Mouse (Mus musculus) ZHBTc4 (cell line): Measurements from ENCODE around the gene Acsbg1.
A peak's percentile ranks its signal among the peaks of the same experiment; 100 is the strongest.
"Not testable (repeated sequence)": the region's sequence is repeated elsewhere in the genome, so short reads cannot be mapped to it uniquely, and the experiment has no call there.

Source experiments
- DNase-seq: peaks from one replicate; pipeline ENCODE4 v3.0.0-alpha.2; 2011; ENCODE audit warnings: low read depth, low spot score

Acsbg1 gene

DNA sequence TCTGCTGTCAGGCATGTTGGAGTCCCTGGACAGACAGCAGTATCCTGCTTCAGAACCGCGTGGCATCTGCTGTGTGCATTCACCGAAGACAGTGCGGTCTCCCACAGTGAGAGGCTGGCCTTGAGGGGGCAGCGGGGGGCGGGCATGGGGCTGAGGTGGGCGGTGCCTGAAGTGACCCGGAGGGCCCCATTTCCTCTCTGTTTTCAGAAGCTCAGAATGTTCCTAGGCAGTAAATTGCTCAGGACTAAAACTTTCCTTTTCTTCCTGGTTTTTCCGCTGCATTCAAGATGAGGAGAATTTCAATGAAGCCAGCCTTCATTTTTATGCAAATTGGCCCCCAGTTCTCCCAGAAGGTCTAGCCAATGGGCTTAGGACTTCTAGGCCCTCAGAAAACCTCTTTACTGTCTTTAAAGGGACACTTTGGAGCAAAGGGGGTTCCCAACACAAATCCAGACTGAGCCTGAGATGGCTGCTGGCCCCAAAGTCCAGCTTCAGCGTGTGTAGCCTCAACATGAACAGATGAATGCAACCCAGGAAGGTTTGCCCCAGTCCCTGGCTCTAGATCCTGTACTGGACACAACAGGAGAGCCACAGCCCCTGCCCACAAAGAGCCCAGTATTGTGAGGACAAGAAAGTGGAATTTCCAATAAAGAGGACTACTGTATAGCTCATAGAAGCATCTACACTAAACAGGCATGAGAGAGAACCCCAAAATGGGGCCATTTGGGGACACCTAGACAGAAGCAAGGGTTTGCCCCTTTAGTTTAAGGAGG, at the start of gene Acsbg1:
Acsbg1 (minus strand) TSS at position 266 of the 773 bp plus-strand sequence.
- DNase-seq, result no peak

- DNase-seq, result no peak
These were observed 46.4 kb upstream of the Acsbg1 start for GRCm38 (mm10) chr9:54708085-54708484.

DNA sequence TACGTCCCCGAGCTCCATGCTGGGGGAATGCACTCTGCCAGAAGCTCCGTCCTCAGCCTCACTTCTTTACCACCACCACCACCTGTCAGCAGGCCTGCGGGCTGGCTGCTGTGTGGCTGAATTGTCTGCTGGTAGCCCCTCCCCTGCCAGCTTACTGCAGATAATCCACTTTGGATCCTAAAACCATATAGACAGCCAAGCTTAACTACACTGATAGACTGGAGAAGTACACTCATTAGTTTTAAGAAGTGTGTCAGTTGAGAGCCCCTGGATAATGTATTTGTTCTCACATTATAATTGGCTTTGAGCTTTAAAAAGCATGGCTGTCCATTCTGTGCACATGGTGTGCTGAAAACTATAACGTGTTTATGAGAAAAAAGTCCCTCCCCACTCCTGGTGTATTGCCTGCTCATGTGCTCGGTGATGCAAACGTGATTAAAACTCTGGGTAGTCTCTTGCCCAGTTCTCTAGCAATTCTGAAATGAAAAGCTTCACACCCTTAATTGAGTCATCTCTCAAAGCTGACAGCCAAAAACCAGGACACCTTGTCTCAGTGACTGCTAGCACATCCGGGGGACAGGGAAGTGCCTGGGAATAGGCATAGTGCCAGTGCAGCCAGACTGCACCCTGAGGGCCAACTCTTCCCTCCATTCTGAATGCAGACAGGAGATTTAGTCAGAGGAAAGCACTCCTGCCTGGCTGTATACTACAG, 45.8 kb upstream of the Acsbg1 start:
- no peak for DNase-seq

GRCm38 (mm10) chr9:54705561-54705960, 43.9 kb upstream of the Acsbg1 start:
- DNase-seq, result no peak

GRCm38 (mm10) chr9:54704361-54704760, 42.7 kb upstream of the Acsbg1 start:
- DNase-seq, result no peak

DNA sequence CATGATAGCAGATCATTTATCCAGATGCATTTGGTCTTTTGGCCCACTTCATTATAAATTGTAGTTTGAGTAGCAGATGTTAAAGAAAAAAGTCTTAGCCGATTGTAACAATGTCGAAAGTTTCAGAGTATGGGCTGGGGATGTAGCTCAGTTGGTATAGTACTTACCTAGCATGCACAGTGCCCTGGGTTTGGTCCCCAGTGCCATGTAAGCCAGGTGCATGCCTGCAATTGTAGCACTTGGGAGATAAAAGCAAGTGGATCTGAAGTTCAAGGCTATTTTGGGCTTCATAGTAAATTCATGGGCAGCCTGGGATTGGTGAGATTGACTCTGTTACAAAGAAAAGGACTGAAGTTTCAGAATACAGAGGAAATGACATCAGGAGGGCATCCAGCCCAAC, 40.9 kb upstream of the Acsbg1 start:
- DNase-seq, result no peak

- no peak for DNase-seq
These were observed 39.1 kb upstream of the Acsbg1 start for GRCm38 (mm10) chr9:54700746-54701145.

GRCm38 (mm10) chr9:54700174-54700475, 38.5 kb upstream of the Acsbg1 start:
- DNase-seq, result no peak

GRCm38 (mm10) chr9:54699345-54700173, 37.9 kb upstream of the Acsbg1 start:
- DNase-seq, result peak; percentile 63

DNA sequence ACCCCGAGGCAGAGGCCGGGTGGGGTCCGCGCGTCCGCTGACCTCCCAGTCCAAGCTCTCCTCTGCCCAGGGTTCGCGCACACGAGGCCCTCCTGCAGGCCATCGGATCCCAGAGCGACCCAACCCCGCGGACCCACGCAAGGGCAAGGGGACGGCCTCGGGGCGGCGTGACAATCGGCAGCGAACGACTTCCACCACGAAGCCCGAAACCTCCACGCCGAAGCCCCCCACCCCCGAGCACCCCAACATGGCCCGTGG, 37.3 kb upstream of the Acsbg1 start:
- no peak for DNase-seq

- peak; percentile 17 for DNase-seq
These were observed 36.8 kb upstream of the Acsbg1 start, which contains the start of gene Dnaja4 for GRCm38 (mm10) chr9:54698318-54699086. Gene Dnaja4, plus strand, starts transcription at chr9:54698873.

DNA sequence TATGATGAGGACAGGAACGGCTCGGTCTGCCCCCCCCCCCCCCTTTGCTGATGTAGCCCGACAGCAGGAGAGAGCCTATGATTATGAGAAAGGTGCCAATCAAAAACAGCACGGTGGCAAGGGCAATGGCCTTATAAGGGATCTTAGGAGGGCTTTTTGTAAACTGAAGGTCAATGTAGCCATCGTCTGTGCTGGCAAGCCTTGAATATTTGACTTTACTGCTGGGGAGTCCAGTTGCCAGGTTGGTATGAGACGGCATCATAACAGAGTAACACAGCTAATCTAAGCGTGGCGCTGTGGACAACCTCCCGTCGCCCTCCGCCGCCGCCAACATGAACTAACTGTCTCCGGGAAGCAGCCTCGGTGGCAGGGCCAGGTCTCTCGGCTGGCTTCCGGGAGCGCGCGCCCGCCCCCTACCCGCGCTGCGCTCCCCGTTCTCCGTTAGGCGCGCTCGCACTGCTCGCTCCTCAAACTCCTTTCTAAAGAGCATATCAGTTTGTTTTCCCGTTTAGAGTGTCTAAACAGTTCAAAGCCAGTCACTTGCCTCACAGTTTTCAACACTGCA, 29.7 kb upstream of the Acsbg1 start:
- peak; percentile 40 for DNase-seq

DNA sequence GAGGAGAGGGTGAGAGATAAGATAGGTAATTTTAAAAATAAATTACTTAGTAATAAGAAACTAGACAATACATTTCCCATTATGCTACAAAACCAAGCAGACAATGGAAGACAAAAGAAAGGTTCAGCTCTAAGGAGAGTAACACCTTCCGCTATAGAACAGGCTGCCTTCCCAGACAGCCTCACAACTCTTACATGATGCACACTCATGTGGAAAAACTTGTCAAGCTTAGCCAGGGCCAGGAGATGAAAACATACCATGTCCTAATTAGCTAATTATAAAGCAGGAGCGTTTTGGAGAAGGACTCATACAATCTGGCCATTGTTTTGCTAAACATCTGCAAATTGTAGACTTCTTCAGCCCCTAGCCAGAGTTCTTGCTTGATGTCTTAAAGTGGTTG, 29.0 kb upstream of the Acsbg1 start:
- DNase-seq, result not testable (repeated sequence)

GRCm38 (mm10) chr9:54689446-54689845, 27.8 kb upstream of the Acsbg1 start:
- DNase-seq, result no peak

- DNase-seq, result no peak
These were observed 25.9 kb upstream of the Acsbg1 start for GRCm38 (mm10) chr9:54687246-54688236.

DNA sequence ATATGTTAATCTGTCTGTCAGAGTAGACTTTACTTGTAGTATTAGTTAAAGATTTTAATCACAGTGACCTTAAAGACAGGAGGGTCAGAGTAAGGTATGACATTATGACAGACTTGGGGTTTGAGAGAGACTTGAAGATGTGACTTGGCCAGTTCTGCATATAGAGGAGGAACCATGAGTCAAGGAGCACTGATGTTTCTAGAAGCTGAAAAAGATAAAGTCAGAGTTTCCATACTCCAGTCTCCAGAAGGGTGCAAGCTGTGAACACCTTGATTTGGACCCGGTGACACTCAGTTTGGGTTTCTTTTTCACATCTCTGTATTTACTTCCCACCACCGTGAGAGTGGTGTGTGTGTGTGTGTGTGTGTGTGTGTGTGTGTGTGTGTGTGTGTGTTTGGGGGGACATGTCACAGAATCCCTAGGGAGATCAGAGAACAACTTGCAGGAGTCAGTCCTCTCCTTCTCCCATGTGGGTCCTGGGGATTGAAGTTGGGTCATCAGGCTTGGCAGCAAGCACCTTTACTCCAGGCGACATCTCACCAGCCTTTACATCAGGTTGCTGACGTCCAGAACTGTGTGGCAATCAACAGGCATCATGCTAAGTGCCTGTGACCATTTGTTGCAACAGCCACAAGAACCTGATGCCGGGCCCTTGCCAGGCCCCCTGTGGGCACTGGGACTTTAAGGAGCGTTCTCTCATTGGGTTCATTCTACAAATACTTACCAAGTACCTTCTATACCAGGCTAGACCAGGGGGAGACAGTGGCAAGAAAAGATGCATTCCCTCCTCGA, 22.3 kb upstream of the Acsbg1 start:
- no peak for DNase-seq

- DNase-seq, result no peak
These were observed 21.2 kb upstream of the Acsbg1 start for GRCm38 (mm10) chr9:54682846-54683245.

- DNase-seq, result peak; percentile 68
These were observed 14.9 kb upstream of the Acsbg1 start for GRCm38 (mm10) chr9:54676531-54676986.

GRCm38 (mm10) chr9:54673887-54674286, 12.2 kb upstream of the Acsbg1 start:
- DNase-seq, result no peak
